Mouse (Mus musculus) urinary bladder, postnatal 25 days (tissue): ENCODE measurements around the gene Ttc30a2.
A peak's percentile ranks its signal among the peaks of the same experiment; 100 is the strongest.
"Not testable (repeated sequence)": the region's sequence is repeated elsewhere in the genome, so short reads cannot be mapped to it uniquely, and the experiment has no call there.

Experiments
- DNase-seq: peaks from one replicate; pipeline ENCODE4 v3.0.0; 2022; ENCODE audit warnings: low spot score

Ttc30a2 gene

DNA sequence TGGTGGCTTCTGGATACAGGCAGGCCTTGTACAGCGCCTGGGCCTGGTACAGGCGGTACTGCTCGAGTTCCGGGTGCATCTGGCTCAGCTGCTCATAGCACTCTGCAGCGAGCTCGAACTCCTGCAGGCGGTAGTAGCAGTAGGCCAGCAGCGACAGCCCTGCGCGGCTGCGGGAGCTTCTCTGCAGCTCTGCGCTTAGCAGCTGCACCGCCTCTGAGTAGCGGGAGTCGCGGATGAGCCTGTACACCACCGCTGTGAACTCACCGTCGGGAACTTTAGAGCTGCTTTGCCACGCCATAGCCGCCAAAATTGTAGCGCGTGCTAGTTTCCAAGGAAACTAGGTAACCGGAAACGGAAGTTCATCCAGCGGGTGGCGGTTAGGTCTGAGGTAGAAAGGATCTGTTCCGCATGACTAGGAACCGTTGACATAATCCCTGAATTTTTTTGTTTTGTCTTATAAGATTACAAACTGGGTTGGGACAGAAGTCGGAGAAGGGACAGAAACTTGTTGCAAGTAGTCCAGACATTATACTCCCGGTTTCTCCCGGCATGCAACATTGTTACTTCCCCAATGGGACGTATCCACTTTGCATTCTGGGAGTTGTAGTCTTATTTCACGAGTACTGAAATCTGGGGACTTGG lies 3.6 kb upstream of the Ttc30a2 start, which contains the start of gene Ttc30a1:
Gene Ttc30a1, minus strand, starts transcription at position 528 of the 642 bp plus-strand sequence.
- peak; percentile 63 for DNase-seq

DNA sequence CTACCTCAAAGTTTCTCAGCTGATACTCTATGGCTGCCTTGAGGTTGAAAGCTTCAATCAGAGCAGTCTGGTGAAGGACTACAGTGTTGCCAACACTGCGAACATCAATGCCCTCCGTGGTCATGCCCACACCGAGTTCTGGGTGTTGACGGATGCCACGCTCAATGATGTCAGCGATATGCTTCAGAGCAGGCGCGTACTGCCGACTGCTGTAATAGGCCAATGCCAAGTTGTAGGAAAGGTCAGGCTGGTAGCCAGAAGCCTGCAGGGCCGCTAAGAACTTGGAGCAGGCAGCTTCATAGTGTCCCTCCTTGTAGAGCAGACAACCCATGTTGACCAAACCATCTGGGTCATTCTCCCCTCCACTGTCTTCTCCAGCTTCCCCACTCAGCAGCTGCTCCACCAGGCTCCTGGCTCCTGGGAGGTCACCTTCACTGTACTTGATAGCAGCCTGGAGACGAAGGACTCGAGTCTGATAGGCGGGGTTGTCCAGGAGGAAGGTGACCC lies 3.0 kb upstream of the Ttc30a2 start:
- not testable (repeated sequence) for DNase-seq

DNA sequence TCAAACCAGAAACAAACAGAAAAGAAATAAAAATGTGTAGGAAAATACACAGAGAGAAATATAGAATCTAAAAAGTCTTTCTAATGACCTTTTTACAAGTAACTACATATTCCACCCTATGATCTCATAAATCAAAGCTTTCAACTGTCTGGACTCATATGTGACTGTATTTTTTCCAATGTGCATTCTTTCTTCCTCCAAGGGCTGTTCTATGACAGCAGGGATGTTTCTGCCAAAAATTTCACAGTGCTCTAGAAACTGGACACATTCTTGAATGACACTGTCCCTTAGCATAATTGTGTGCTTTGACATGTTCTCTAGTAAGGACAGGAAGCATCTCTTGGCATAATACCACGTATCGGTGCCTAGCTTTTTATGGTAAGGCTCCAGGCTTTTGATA lies 1.9 kb downstream of the Ttc30a2 start:
- not testable (repeated sequence) for DNase-seq

DNA sequence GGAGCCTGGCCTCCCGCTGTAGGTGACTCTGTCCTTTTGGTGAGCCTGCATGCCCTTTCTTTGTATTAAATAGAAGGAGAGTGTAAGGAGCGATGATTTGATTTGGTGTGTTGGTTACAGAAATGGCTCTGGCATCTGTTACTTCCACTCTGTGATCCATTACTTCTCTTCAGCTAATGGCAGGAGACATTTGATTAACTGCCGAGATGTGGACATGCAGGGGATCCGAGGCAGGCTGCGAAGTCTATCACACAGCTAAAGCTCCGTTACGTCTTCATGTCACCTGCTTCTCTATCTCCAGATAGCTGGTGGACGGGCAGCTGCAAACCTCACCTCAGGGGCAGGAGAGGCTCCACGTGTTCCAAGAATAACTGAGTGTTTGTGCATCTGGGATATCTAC lies 3.8 kb downstream of the Ttc30a2 start:
- no peak for DNase-seq

DNA sequence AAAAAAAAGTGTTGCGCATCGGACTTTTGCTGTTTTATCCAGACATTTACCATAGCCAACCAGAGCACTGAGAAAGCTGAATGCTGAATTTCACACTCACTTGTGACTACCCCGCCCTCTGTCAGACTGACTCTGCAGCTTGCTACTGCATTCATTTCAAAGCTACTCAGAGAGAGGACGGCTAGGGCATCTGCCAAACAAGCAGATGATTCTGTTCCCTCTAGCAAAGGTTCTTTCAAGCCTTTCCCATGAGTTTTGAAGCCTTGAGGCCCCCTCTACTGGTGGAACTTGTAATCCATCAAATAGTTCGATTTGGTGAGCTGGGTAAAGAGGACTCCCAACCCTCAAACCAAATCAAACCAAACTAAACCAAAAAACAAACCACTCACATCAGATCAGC lies 13.0 kb downstream of the Ttc30a2 start:
- peak; percentile 39 for DNase-seq

DNA sequence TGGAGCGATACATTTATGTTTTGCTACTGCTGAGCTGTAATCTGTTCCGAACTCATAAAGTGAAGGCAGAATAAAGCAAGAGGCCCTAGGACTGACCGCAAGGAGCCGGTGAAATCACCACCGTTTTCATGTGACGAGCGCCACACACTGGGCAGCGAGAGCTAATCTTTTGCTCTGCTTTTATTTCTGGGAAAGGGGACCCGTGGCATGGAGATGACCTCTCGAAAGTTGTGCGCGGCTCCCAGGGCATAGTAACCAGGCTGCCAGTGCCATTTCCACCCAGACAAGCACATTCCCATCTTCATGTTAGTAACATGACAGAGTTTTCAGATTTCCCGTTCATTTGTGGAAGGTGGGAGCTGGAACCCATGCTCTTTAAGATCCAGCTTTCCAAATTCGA lies 13.5 kb downstream of the Ttc30a2 start:
- peak; percentile 52 for DNase-seq

DNA sequence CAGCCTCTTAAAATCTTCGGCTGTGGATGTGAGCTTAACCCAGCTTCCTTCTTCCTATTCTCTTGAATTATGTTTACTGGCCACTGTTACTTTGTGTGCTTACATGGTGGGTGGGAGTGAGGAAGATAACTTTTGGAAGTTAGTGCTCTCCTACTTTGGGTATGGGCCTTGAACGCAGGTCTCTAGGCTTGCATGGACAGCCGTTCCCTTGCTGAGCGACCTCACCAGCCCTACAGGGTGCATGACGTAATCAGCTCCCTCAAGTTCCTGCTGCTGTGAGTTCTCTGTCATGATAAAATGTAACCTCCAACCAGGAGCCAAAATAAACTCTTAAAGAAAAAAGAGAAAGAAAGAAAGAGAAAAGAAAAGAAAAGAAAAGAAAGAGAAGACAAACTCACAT lies 13.9 kb downstream of the Ttc30a2 start:
- no peak for DNase-seq

DNA sequence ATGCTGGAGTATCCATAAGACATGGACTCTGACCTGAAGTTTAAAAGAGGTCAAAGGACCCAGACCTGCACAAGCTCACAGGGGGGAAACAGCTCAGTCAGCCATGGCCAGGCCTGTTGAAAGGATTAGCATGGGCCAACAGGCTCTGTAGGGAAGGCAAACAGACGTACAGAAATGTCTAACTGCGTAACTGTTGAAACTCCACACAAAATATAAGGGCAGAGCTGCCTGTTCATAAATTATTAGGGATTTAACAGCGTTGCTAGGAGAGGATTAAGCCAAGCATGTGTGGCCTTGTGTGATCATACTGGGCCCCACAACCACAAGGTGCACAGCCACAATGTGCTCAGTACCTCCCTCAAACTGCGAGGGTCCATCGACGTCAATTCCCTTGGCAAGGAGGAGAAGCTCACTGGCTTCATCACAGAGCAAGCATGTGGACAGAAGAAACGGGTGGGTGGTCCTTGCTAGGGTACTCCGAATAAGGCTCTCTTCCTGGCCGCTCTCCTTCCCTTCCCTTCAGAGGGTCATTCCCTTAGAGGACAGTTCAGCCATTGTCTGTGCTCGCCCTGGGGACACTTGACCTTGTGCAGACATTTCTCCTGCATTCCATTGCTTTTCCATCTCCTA lies 14.6 kb downstream of the Ttc30a2 start:
- no peak for DNase-seq

DNA sequence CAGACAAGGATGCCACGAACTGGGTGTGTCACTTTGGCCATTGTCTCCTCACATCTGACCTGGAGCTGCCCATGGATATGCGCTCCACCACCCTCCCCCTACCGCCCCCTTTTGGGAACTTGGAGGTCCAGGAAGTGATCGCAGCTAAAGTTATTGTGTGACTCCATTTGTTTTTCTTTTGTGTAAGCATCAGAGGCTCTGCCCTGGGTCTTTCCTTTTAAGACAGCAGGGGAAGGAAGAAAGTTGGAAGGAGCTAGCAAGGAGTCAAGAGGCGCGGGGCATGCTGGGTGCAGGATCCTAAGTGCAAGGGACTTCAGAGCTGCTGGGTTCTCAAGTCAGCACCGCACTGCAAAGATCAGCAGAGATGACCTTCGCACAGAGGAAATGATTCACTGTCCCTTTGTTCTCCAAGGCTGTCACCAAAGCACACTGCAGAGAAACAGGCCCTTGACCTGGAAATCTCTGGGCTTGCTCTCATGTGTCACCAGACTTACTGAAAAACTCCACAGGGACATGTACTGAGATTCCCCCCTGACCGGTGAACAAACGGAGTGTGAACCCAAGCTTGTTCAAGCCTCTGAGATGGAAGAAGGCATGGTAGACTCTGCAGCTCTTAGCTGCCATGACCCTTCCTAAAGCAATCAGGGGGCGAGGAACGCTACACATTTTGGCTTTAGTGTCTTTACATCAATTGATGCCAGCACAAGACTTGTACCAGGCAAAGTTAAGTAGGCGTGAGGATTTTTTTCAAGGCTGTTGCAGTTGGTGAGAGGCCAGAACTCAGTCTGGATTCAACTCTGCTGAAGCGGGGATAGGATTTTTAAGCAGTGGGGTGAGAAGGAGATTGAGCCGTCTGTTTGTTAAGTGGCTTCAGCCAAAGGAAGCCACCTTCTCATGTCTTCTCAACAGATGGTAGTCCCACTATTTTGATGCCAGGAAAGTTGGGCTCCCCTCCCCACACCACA lies 17.3 kb downstream of the Ttc30a2 start:
- DNase-seq, result no peak

DNA sequence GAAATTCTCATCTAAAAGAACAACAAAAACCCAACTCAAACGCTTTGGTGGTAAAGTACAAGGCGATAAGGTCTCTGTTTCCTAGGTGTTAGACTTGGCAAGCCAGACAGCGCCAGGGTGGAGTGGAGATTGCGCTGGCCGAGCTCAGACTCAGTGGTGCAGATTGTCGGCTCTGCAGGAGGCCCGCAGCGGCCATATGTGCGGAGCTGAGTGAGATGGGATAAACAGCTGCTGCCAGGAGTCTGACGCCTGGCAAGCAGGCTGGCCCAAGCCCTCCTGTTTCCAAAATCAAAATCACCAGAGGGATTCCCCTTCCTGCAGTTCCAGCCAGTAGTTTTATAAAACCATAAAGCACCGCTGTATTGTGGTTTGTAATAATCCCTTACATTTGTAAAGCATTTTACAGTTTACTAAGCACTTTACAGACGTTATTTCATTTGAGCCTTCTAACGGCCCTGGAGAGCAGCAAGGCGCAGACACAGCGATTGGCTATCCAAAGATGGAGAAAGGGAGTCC lies 18.1 kb downstream of the Ttc30a2 start:
- DNase-seq, result no peak

DNA sequence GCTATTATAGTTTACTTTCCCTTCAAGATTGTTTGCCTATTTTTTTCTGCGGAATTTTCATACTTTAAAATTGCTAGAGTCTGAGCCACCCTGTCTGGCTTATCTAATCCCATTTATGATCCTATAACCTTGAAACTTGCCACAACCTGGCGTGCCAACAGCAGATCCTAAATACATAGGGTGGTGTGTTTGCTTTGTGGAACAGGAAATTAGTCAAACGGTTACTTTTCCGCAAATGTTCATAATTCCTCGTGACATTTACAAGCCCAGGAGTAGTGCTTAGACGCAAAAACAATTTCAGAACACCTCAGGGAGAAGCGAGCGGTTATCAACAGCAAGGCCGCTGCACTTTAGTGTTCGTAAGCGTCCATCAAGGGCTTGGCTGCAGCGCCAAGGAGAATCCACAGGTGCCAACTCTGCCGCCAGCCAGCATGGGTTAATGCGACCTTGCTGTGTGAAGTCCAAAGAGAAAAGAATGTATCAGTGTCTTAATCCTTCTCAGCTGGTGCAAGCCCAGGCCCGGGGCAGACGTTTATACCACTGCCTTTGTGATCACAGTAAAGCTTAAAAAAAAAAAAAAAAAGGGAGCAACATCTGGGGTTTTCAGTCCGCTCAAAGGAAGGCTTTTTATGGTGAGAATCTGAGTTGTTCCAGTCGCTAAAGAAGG lies 18.7 kb downstream of the Ttc30a2 start:
- DNase-seq, result no peak

DNA sequence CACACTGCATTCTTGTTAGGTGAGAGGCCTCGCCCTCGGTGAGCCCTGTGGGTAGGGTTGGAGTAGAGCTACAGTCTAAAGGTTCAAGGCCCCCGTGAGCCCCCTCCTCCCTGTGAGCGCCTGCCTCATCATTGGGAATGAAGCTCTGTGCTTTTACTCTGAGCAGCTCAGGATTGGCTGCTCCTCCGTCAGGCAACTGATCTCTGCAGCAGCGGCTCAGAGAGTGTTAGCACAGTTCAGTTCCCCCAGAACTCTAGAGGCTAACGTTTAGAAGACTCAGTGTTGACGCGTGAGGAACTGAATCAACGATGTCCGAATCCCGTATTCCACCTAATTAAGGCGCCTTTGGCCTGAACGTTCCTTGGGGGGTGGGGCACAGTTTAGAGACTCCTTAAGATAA lies 22.3 kb downstream of the Ttc30a2 start:
- no peak for DNase-seq

DNA sequence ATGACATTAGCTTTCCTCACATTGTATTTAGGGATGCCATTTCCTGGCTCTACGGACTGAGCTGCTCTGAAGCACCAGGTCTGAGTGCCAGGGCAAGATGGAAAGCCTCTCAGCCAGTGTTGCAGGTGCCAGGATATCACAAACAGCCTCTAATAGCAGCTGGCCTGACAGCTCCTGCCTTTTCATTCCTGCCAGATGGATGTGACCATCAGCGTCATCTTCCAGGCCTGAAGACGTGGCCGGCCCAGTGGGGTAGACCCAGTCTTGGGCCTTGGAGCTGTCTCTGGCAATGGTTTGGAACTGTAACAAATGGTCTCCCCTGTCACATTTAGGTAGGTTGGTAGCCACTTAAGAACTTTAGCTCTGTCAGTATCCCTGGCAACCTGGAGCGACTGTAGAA lies 24.6 kb downstream of the Ttc30a2 start:
- DNase-seq, result no peak

DNA sequence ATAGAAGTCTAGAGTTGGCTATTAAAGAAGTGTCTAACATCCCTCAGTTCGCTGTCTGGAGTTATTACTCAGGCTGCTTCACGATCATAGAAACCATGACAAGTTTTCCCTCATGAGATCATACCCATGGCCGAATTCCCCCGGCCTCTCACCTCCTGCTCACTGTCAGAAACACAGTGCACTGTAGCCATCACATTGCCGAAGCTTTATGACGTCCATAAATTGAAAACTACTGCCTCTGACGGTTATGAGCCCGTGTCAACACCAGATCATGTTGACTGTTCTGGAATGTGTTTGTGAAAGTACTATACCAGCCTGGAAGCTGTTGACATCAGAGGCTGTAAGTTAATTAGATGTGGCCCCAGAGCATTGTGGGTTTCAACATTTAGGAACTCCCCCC lies 27.3 kb downstream of the Ttc30a2 start:
- DNase-seq, result no peak

DNA sequence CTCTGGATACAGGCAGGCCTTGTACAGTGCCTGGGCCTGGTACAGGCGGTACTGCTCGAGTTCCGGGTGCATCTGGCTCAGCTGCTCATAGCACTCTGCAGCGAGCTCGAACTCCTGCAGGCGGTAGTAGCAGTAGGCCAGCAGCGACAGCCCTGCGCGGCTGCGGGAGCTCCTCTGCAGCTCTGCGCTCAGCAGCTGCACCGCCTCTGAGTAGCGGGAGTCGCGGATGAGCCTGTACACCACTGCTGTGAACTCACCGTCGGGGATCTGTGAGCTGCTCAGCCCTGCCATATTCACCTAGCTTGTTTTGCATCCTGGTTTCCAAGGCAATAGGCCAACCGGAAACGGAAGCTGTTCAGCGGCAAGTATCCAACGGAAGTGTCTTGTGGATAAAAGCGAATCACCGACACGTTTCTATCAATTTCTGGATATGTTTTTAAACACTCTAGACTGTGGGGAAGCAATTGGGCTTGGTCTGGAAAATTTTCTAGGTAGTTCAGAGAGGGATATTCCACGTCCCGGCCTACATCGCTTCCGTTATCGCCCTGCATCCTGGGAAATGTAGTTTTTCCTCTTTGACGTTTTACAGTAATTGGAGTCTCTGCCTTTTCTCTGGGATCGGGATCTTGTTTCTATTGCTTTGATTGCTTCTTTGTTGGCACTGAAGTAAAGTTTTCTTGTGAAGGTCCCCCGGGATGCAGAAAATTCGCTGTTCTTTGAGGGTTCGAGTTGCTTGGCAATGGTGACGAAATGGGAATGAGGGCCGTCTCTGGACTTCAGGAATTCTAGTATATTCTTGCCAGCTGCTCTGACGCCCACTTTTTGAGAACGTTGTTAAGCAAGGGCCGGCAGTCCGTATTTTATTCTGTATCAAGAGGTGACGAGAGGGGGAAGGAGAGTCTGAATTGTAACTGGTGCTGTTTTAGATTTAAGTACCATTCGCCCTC lies 39.6 kb downstream of the Ttc30a2 start, which contains the start of gene Ttc30b:
Gene Ttc30b, minus strand, starts transcription at position 469 of the 947 bp plus-strand sequence.
- DNase-seq, result peak; percentile 71

DNA sequence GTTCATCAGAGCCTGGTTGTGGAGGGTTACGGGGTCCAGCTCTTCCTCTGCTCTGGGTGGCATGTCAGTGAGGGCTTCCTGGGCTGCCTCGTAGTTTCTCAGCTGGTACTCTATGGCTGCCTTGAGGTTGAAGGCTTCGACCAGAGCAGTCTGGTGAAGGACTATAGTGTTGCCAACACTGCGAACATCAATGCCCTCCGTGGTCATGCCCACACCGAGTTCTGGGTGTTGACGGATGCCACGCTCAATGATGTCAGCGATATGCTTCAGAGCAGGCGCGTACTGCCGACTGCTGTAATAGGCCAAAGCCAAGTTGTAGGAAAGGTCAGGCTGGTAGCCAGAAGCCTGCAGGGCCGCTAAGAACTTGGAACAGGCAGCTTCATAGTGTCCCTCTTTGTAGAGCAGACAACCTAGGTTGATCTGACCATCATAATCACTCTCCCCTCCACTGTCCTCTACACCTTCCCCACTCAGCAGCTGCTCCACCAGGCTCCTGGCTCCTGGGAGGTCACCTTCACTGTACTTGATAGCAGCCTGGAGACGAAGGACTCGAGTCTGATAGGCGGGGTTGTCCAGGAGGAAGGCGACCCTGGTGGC lies 40.4 kb downstream of the Ttc30a2 start:
- not testable (repeated sequence) for DNase-seq

DNA sequence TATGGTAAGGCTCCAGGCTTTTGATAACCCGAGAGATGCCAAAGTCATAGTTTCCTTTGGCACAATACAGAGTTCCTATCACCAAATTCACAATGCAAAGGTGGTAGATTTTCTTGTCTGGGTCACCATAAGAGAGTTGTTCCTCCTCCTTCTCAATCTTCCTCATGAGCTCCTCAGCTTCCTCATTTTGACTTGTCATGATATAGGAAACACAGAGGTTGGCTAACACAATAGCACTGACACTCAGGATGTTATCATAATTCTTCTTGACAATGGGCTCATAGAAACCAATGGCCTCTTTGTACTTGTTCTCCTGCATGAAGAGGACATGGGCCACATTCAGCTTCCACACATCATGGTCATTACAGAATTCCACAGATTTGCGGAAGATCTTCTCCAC lies 41.3 kb downstream of the Ttc30a2 start:
- not testable (repeated sequence) for DNase-seq

DNA sequence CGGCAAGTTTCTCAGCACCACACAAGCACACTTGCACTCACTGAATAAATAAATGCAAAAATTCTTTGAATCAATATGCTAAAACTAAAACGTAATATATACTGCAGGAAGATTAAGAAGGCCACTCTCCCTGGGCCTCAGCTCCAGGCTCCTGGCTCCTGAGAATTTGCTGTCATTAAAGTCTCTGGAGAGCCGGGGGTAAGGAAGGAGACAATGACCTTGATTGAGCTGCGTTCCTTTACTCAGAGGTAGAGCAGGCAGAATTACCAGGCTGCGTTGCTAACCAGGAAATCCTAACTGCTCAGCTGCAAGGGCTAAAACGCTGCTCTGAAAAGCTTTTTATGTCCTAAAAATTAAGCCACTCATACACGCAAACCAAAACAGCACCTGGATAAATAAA lies 44.4 kb downstream of the Ttc30a2 start:
- DNase-seq, result no peak

DNA sequence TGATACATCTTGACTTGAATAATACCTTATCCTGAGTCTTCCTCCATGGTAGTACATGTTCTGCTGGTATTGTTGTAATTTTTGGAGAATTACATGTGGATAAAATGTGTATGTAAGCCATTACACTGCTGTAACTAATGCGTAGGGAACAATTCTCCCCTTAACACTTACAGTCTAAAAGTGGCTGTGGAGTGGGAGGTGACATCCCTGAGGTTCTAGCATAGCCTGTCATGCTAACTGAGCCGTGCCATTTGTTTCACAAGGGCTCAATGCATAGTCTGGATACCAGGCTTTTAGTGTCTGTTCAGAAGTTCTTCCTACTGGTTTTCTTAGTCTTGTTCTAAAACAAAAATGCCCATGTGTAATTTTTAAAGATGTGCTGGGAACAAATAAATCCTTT lies 47.0 kb downstream of the Ttc30a2 start:
- no peak for DNase-seq

DNA sequence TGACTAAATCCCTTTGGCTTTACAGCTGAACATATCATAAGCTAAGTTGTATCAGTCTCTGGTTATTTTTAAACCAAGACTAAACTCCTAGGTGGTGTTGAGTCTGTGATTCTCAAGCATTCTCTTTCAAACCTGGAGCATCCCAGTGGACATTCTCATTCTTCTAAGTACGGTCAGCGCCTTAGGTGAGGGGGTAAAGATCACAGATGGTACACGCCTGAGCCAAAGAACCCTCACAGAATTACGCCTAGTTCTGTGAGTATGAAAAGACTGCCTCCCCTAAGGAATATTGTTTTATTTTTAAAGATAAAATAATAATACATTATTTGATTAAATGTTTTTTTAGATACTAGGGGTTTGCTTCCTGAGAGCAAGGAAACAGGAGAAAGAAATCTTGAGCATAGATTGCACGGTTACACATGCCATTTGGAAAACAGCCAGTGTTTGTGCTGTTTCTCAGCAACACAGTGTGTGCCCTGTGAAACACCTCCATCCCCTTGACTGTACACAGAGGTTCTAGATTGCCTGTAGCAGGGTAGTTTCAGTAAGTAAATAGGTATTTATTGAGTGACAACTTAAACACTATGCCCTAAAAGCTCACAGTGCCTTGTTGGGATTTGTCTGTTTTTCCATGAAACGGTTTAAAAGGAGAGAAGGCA lies 48.1 kb downstream of the Ttc30a2 start:
- no peak for DNase-seq
